Mouse (Mus musculus): ENCODE data around the gene Zfp141. TPM values are rescaled to one million over a fixed set of nuclear protein-coding genes. Genes with fewer than 3 reads are reported as not detected.

The Zfp141 gene
- polyA plus RNA-seq, 1 experiment from 2014 or later, result 14.1 TPM

GRCm38 (mm10) chr7:42450618-42451017 is 54.9 kb downstream of the Zfp141 start:
- Histone ChIP-seq H3K36me3 (ENCODE audit: control insufficient read depth, insufficient read depth, low read length) (no peaks in the 10 kb centered on the region), H3K4me1 (replicated peaks; ENCODE audit: control insufficient read depth, insufficient read depth, low read length) (no peaks in the 10 kb centered on the region), H3K9ac (ENCODE audit: low read depth, low read length) (no peak overlapping the region), H3K27me3 (replicated peaks; ENCODE audit: control insufficient read depth, insufficient read depth, low read length) (no peaks in the 10 kb centered on the region), H3K4me3 (ENCODE audit: low read depth, low read length) (no peak overlapping the region), H3K4me2 (no peak overlapping the region), H3K27ac (ENCODE audit: low read depth, low read length) (no peak overlapping the region), H3K9me3 (ENCODE audit: control insufficient read depth, low read length) (peaks cover 8% of the 10 kb centered on the region)
- ATAC-seq (replicated peaks; ENCODE audit: low FRiP score) (no peak), DNase-seq (ENCODE audit: low spot score) (no peak)
- WGBS, result 26% methylated on average over 3 of the region's 3 CpGs

DNA sequence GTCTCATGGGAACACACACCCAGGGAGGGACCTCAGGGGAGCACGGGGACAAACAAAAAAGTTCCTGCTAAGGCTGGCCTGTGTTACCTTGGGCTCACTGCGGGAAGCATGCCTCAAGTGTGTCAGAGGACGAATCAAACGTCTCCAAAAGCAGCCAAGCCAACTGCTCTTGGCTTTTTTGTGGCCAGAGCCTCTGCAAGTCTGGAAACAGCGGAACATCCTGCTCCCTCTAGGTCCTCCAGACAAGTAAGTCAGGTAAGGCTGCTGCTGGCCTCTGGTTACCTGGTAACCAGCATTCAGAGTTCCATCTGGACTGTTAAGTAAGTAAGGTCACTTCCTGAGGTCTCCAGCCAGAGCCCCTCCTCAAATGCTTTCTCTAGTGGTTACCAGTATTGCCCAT is 57.7 kb downstream of the Zfp141 start, which contains the start of gene 4933421I07Rik:
4933421I07Rik (minus strand) TSS at position 271 of the 400 bp plus-strand sequence.
- no peaks in the 10 kb centered on the region for H3K27me3 ChIP-seq (replicated peaks; ENCODE audit: control insufficient read depth, insufficient read depth, low read length)
- ATAC-seq (replicated peaks; ENCODE audit: low FRiP score) (no peak), DNase-seq (ENCODE audit: low spot score) (no peak)
- no peaks in the 10 kb centered on the region for H3K4me1 ChIP-seq (replicated peaks; ENCODE audit: control insufficient read depth, insufficient read depth, low read length)
- no peak within 1 kb of the TSS for H3K4me2 ChIP-seq
- peaks cover 6% of the 10 kb centered on the region for H3K9me3 ChIP-seq (ENCODE audit: control insufficient read depth, low read length)
- no peak within 1 kb of the TSS for H3K27ac ChIP-seq (ENCODE audit: low read depth, low read length)
- no peaks in the 10 kb centered on the region for H3K36me3 ChIP-seq (ENCODE audit: control insufficient read depth, insufficient read depth, low read length)
- no peak within 1 kb of the TSS for H3K4me3 ChIP-seq (ENCODE audit: low read depth, low read length)
- 68% methylated on average over 5 of the region's 5 CpGs for WGBS
- no peak within 1 kb of the TSS for H3K9ac ChIP-seq (ENCODE audit: low read depth, low read length)

DNA sequence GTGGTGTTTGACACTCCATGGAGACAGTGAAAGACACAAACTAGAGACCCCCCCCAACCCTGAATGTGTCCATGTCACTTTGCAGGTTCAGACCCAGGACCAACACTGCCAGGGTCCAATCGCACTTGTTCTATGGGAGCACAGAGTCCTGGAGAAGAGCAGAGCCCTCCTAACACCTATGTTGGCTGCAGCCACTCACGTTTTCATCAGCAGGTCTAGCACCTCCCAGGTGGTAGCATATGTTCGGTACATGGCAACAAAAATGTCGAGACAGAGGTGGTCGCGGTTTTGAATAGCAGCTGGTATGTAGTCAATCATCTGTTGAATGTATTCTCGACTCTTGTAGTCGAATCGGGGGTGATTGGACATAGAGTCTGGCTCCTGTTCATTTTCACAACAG is 58.2 kb downstream of the Zfp141 start:
- H3K27ac ChIP-seq (ENCODE audit: low read depth, low read length), result no peak overlapping the region
- no peaks in the 10 kb centered on the region for H3K27me3 ChIP-seq (replicated peaks; ENCODE audit: control insufficient read depth, insufficient read depth, low read length)
- DNase-seq (ENCODE audit: low spot score), result no peak
- ATAC-seq (replicated peaks; ENCODE audit: low FRiP score), result no peak
- H3K4me3 ChIP-seq (ENCODE audit: low read depth, low read length), result no peak overlapping the region
- no peaks in the 10 kb centered on the region for H3K36me3 ChIP-seq (ENCODE audit: control insufficient read depth, insufficient read depth, low read length)
- no peak overlapping the region for H3K9ac ChIP-seq (ENCODE audit: low read depth, low read length)
- WGBS, result 86% methylated on average over 9 of the region's 9 CpGs
- H3K4me1 ChIP-seq (replicated peaks; ENCODE audit: control insufficient read depth, insufficient read depth, low read length), result no peaks in the 10 kb centered on the region
- peaks cover 6% of the 10 kb centered on the region for H3K9me3 ChIP-seq (ENCODE audit: control insufficient read depth, low read length)
- H3K4me2 ChIP-seq, result no peak overlapping the region

Other genes with a start within 250 kb of the Zfp141 start
- not detected in 2 replicates for gene Vmn2r61, start 245.7 kb downstream of the Zfp141 start, polyA plus RNA-seq (2014; fragmentation: Nextera tagmentation; extraction: Ambion mirVana)
- not detected in 2 replicates for gene 4933421I07Rik, start 57.6 kb downstream of the Zfp141 start, polyA plus RNA-seq (2014; fragmentation: Nextera tagmentation; extraction: Ambion mirVana)
- gene Gm21028, start 72.8 kb upstream of the Zfp141 start, polyA plus RNA-seq (2014; fragmentation: Nextera tagmentation; extraction: Ambion mirVana), result not detected in 2 replicates
- gene Zfp977, start 86.8 kb upstream of the Zfp141 start, polyA plus RNA-seq (2014; fragmentation: Nextera tagmentation; extraction: Ambion mirVana), result 0.79 and 1.2 TPM in 2 replicates
- 1.6 and 2.8 TPM in 2 replicates for gene Zfp976, start 136.8 kb upstream of the Zfp141 start, polyA plus RNA-seq (2014; fragmentation: Nextera tagmentation; extraction: Ambion mirVana)
- gene Zfp975, start 187.0 kb upstream of the Zfp141 start, polyA plus RNA-seq (2014; fragmentation: Nextera tagmentation; extraction: Ambion mirVana), result 7.6 and 8.1 TPM in 2 replicates
- 0.16 TPM in 1 of 2 replicates, not detected in the other for gene Gm17067, start 221.3 kb upstream of the Zfp141 start, polyA plus RNA-seq (2014; fragmentation: Nextera tagmentation; extraction: Ambion mirVana)